Mouse (Mus musculus) heart, embryonic 12.5 days (tissue): ENCODE data around the gene Mmd2. TPM values are rescaled to one million over a fixed set of nuclear protein-coding genes. Genes with fewer than 3 reads are reported as not detected.

Experiments
- ATAC-seq: fragments of 200-750 bp; cut with Nextera tagmentation; 2 replicates; pipeline ENCODE4 v1.8.0; 2017; ENCODE audit warnings: moderate TSS enrichment, moderate library complexity; ENCODE audit not compliant: insufficient number of reproducible peaks, low FRiP score
- H3K27ac ChIP-seq: fragments of 300-500 bp; sonication (generic); 2 replicates; pipeline ENCODE4 v1.5.1; 2016; ENCODE audit warnings: mild to moderate bottlenecking, moderate library complexity; ENCODE audit not compliant: poor library complexity, severe bottlenecking
- H3K27me3 ChIP-seq: fragments of 300-500 bp; sonication (generic); replicated peaks from 2 replicates; pipeline ENCODE4 v1.6.1; 2016; ENCODE audit warnings: mild to moderate bottlenecking, moderate library complexity
- H3K36me3 ChIP-seq: fragments of 300-500 bp; sonication (generic); 2 replicates; pipeline ENCODE4 v1.6.1; 2016; ENCODE audit warnings: mild to moderate bottlenecking, moderate library complexity
- H3K4me1 ChIP-seq: fragments of 300-500 bp; sonication (generic); replicated peaks from 2 replicates; pipeline ENCODE4 v1.6.1; 2016; ENCODE audit warnings: mild to moderate bottlenecking
- H3K4me2 ChIP-seq: fragments of 300-500 bp; sonication (generic); 2 replicates; pipeline ENCODE4 v1.6.1; 2016; ENCODE audit warnings: mild to moderate bottlenecking, moderate library complexity
- H3K4me3 ChIP-seq: fragments of 300-500 bp; sonication (generic); 2 replicates; pipeline ENCODE4 v1.5.1; 2016; ENCODE audit warnings: mild to moderate bottlenecking
- H3K9ac ChIP-seq: fragments of 300-500 bp; sonication (generic); 2 replicates; pipeline ENCODE4 v1.6.1; 2016; ENCODE audit warnings: mild to moderate bottlenecking, moderate library complexity
- H3K9me3 ChIP-seq: fragments of 300-500 bp; sonication (generic); replicated peaks from 2 replicates; pipeline ENCODE4 v1.6.1; 2016; ENCODE audit warnings: mild to moderate bottlenecking, moderate library complexity
- WGBS: fragments of 180-500 bp; shearing (Covaris S2); methylation state at CpG from one replicate; pipeline ENCODE4 v1.1.7; 2016; 5-methylcytosine and 5-hydroxymethylcytosine counted together
- polyA plus RNA-seq: library from polyadenylated mRNA; unstranded; fragments of >200 nt; fragmentation: Nextera tagmentation; extraction: Ambion mirVana; gene quantifications from 2 replicates; pipeline ENCODE4 v1.2.1, GENCODE M21; 2016

The Mmd2 gene
- polyA plus RNA-seq, 1 experiment from 2014 or later = 0.32 TPM

DNA sequence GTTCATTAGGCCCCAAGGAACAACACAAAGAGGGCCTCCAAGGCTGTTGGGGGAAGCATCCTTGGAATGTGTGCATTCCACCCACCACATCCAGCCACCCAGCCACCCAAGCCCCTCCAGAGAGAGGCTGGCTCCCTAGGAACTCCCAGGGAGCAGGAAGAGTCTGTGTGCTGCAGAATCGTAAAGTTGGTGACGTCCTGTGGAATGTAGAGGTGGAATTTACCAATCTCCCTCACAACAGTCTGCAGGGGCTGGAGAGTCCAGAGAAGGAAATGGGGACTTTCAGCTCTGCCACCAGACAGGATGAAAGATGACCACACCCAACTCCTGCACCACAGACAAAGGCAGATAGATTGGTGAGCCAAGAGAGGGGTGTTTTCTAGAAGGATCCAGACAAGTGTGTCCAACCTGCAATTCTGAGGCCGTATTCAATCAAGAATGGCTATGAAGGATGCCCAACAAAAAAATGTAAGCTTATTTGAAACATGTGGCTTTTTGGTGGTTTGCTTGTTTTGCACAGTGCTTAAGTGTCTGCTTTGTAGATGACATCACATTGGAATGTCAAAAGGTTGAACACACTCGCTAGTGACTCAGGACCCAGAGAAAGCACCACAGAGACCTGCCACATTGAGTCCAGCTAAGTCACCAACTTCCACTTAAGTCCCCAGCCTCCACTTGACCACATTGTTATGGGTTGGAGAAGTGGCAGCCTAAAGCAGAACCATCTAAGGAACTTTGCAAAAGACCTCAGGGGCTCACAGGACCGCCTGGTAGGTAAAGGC lies 63.4 kb downstream of the Mmd2 start:
- no peak overlapping the region for H3K9ac ChIP-seq
- no peak overlapping the region for H3K4me3 ChIP-seq
- peaks cover 69% of the 10 kb centered on the region for H3K4me1 ChIP-seq
- peak; percentile 59 for ATAC-seq
- peak overlapping the region; percentile 8; the same call in 1 of the 2 replicates for H3K4me2 ChIP-seq
- H3K9me3 ChIP-seq = no peaks in the 10 kb centered on the region
- peak overlapping the region; percentile 64 for H3K27ac ChIP-seq
- H3K27me3 ChIP-seq = no peaks in the 10 kb centered on the region
- H3K36me3 ChIP-seq = 0 out of 2 replicates have a peak, but pooled peaks cover 7% of the 10 kb centered on the region
- 43% methylated on average over 5 of the region's 5 CpGs for WGBS

DNA sequence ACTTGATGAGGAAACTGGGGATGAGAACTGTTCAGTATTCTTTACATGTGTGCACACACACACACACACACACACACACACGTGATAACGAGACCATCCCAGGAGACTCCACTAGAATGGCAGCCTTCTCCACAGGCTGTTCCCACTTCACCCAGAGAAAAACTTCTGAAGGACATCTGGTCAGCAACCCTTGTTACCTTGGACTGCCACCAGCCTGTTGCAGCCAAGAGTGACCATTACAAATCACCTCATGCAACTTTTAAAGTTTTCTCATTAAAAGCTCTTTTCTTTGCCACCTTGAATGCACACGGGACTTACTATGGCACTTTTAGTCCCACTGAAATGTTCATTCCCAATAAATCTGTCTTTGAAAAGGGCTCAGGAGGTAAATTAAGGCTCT lies 71.3 kb downstream of the Mmd2 start:
- H3K36me3 ChIP-seq = no peaks in the 10 kb centered on the region
- ATAC-seq = no peak
- 85% methylated on average over 3 of the region's 3 CpGs for WGBS
- no peaks in the 10 kb centered on the region for H3K9me3 ChIP-seq
- H3K4me2 ChIP-seq = no peak overlapping the region
- no peaks in the 10 kb centered on the region for H3K27me3 ChIP-seq
- no peak overlapping the region for H3K9ac ChIP-seq
- H3K4me3 ChIP-seq = no peak overlapping the region
- peaks cover 34% of the 10 kb centered on the region for H3K4me1 ChIP-seq
- no peak overlapping the region for H3K27ac ChIP-seq

GRCm38 (mm10) chr5:142535388-142535787 lies 73.2 kb downstream of the Mmd2 start:
- peaks cover 22% of the 10 kb centered on the region for H3K4me1 ChIP-seq
- WGBS = 61% methylated on average over 4 of the region's 4 CpGs
- ATAC-seq = no peak
- H3K9me3 ChIP-seq = no peaks in the 10 kb centered on the region
- H3K27ac ChIP-seq = no peak overlapping the region
- no peak overlapping the region for H3K4me3 ChIP-seq
- no peak overlapping the region for H3K9ac ChIP-seq
- 0 out of 2 replicates have a peak, but pooled peaks cover 3% of the 10 kb centered on the region for H3K27me3 ChIP-seq
- H3K36me3 ChIP-seq = no peaks in the 10 kb centered on the region
- no peak overlapping the region for H3K4me2 ChIP-seq

DNA sequence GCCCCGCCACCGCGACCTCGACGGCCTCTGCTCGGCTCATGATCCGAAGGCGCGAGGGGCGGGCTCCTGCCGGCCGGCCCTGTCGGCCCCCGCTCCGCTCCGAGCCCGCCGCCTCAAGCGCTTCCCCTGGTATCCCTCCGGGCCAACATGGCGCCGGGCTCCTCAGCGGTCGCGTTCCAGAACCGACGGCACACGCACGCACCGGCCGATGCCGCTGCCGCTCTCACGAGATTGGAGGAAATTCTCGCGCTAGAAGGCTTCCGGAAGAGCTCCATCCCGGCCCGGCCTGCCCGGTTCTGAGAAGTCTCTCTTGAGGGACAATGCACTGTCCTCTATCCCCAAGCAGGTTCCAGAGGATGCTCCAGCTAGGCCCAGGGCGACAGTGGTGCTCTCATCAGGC lies 78.7 kb downstream of the Mmd2 start, which contains the start of gene Papolb:
Gene Papolb, minus strand, starts transcription at position 162 of the 400 bp plus-strand sequence.
- H3K4me3 ChIP-seq = peak within 1 kb of the TSS; percentile 22

GRCm38 (mm10) chr5:142524711-142525464 lies 83.7 kb downstream of the Mmd2 start:
- Histone ChIP-seq H3K27me3 (peaks cover 9% of the 10 kb centered on the region; the same call in 1 of the 2 replicates), H3K9me3 (no peaks in the 10 kb centered on the region; the same call in 1 of the 2 replicates), H3K4me1 (peaks cover 14% of the 10 kb centered on the region), H3K9ac (no peak overlapping the region), H3K4me2 (no peak overlapping the region), H3K4me3 (no peak overlapping the region), H3K27ac (no peak overlapping the region), H3K36me3 (peaks cover 12% of the 10 kb centered on the region)
- ATAC-seq = no peak
- WGBS = 42% methylated on average over 8 of the region's 8 CpGs

More for the DNA sequence above, 78.7 kb downstream of the Mmd2 start, which contains the start of gene Papolb:
- Histone ChIP-seq H3K4me1 (peaks cover 7% of the 10 kb centered on the region), H3K9me3 (no peaks in the 10 kb centered on the region; the same call in 1 of the 2 replicates), H3K36me3 (peaks cover 6% of the 10 kb centered on the region), H3K4me2 (peak within 1 kb of the TSS; percentile 55), H3K27me3 (peaks cover 12% of the 10 kb centered on the region; the same call in 1 of the 2 replicates), H3K27ac (no peak within 1 kb of the TSS), H3K9ac (0 out of 2 replicates have a peak within 1 kb of the TSS, but pooled peaks have one; percentile 3)
- 41% methylated on average over 41 of the region's 41 CpGs for WGBS
- ATAC-seq = no peak

- Histone ChIP-seq H3K4me3 (no peak overlapping the region), H3K9ac (no peak overlapping the region), H3K4me2 (no peak overlapping the region), H3K4me1 (peaks cover 36% of the 10 kb centered on the region), H3K9me3 (no peaks in the 10 kb centered on the region), H3K27me3 (no peaks in the 10 kb centered on the region), H3K27ac (peak overlapping the region; percentile 50), H3K36me3 (peaks cover 6% of the 10 kb centered on the region; the same call in 1 of the 2 replicates)
- WGBS = 81% methylated on average over 11 of the region's 11 CpGs
- peak; percentile 93 for ATAC-seq
These were observed 87.3 kb downstream of the Mmd2 start for GRCm38 (mm10) chr5:142521195-142521866.

GRCm38 (mm10) chr5:142520360-142520759 lies 88.2 kb downstream of the Mmd2 start:
- Histone ChIP-seq H3K9ac (no peak overlapping the region), H3K36me3 (peaks cover 6% of the 10 kb centered on the region; the same call in 1 of the 2 replicates), H3K9me3 (no peaks in the 10 kb centered on the region), H3K27ac (peak overlapping the region; percentile 50), H3K4me2 (no peak overlapping the region), H3K4me3 (no peak overlapping the region), H3K27me3 (no peaks in the 10 kb centered on the region), H3K4me1 (peaks cover 37% of the 10 kb centered on the region)
- 82% methylated on average over 4 of the region's 4 CpGs for WGBS
- no peak for ATAC-seq

GRCm38 (mm10) chr5:142518973-142519372 lies 89.6 kb downstream of the Mmd2 start:
- Histone ChIP-seq H3K9me3 (no peaks in the 10 kb centered on the region), H3K4me3 (no peak overlapping the region), H3K4me2 (no peak overlapping the region), H3K27me3 (no peaks in the 10 kb centered on the region), H3K36me3 (peaks cover 6% of the 10 kb centered on the region; the same call in 1 of the 2 replicates), H3K27ac (peak overlapping the region; percentile 55; the same call in 1 of the 2 replicates), H3K4me1 (peaks cover 27% of the 10 kb centered on the region), H3K9ac (no peak overlapping the region)
- WGBS = 43% methylated on average over 6 of the region's 6 CpGs
- ATAC-seq = no peak
